Mouse (Mus musculus): ENCODE results near the gene Fev.

DNA sequence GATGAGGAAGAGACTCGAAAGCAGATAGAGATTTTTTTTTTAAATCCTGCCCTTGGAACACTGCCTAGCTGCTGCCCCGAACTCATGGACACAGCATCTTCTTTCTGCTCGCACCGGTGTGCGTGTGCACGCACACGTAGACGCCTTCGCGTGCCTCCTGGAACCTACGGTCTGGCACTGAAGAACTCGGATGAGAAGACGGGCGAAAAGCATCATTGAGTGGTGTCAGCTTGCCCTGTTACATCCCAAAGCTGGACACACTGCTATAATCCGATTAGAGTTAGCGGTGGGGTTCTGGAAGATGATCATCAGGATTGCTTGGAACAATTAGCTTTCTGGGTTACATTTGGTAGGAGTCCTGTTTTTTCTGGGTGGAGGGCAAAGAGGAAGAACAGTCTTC, 26.4 kb downstream of the Fev start:
- TF ChIP-seq POLR2A (IDR thresholded peaks at IDR 0.05; ENCODE audit: borderline replicate concordance, insufficient read depth, low read length) (no peak), CTCF (IDR thresholded peaks at IDR 0.05; ENCODE audit: borderline replicate concordance, insufficient read depth, low read depth, low read length) (no peak)

Data from cerebellum, adult 2 months (tissue).